7 mouse cellular contexts compared by ENCODE assay signal in the genomic region with DNA sequence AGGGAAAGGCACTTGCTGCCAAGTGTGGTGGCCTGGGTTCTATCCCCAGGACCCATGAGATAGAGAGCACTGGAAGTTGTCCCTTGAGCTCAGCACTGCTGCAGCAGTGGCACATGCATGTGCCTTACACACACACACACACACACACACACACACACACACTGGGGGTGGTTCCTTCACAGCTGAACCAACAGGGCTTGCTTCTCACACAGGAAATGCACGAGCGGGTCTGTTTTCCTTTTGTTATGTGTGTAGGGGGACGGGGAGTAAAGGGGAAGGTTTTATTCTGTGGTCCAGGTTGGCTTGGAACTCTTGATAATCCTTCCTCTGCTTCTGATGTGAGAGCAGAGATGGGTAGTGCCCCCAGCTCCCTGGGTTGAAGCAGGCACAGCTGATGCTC. TPM values are rescaled to one million over a fixed set of nuclear protein-coding genes. Genes with fewer than 3 reads are reported as not detected.
DNase-seq lines count a peak whose midpoint lies in the region; ATAC-seq lines count a peak whose summit lies in the region.

No protein-coding gene starts in this region.

- H3K27me3 ChIP-seq in lung, embryonic 16.5 days (ENCODE audit: control insufficient read depth, insufficient read depth, low read depth, low read length), result no peaks in the 10 kb centered on the region
- H3K27me3 ChIP-seq in embryonic facial prominence, embryonic 15.5 days, result no peaks in the 10 kb centered on the region
- no peaks in the 10 kb centered on the region for H3K27me3 ChIP-seq in liver, embryonic 13.5 days
- no peaks in the 10 kb centered on the region for H3K27me3 ChIP-seq in midbrain, embryonic 15.5 days (replicated peaks)

- H3K36me3 ChIP-seq in lung, embryonic 16.5 days (ENCODE audit: control insufficient read depth, insufficient read depth, low read length), result peaks cover 4% of the 10 kb centered on the region; the same call in 1 of the 2 replicates
- peaks cover 16% of the 10 kb centered on the region; the same call in 1 of the 2 replicates for H3K36me3 ChIP-seq in embryonic facial prominence, embryonic 15.5 days
- H3K36me3 ChIP-seq in liver, embryonic 13.5 days, result peaks cover 38% of the 10 kb centered on the region
- 0 out of 2 replicates have a peak, but pooled peaks cover 2% of the 10 kb centered on the region for H3K36me3 ChIP-seq in midbrain, embryonic 15.5 days (replicated peaks)

- ATAC-seq in lung, embryonic 16.5 days (ENCODE audit: low read depth), result no peak
- ATAC-seq in embryonic facial prominence, embryonic 15.5 days (ENCODE audit: insufficient number of reproducible peaks, low FRiP score, low TSS enrichment, low read depth), result no peak
- ATAC-seq in liver, embryonic 13.5 days (ENCODE audit: low read depth), result no peak
- no peak for ATAC-seq in midbrain, embryonic 15.5 days (replicated peaks)
- ATAC-seq in cerebellum, adult (ENCODE audit: insufficient number of reproducible peaks, low FRiP score, low TSS enrichment), result no peak

- peak overlapping the region; percentile 99 for H3K27ac ChIP-seq in lung, embryonic 16.5 days (ENCODE audit: low read length)
- peak overlapping the region; percentile 95 for H3K27ac ChIP-seq in embryonic facial prominence, embryonic 15.5 days (replicated peaks)
- H3K27ac ChIP-seq in liver, embryonic 13.5 days, result peak overlapping the region; percentile 99
- no peak overlapping the region for H3K27ac ChIP-seq in midbrain, embryonic 15.5 days

- no peaks in the 10 kb centered on the region for H3K9me3 ChIP-seq in lung, embryonic 16.5 days (ENCODE audit: control insufficient read depth, low read length)
- no peaks in the 10 kb centered on the region for H3K9me3 ChIP-seq in embryonic facial prominence, embryonic 15.5 days (replicated peaks)
- H3K9me3 ChIP-seq in liver, embryonic 13.5 days (replicated peaks), result no peaks in the 10 kb centered on the region
- no peaks in the 10 kb centered on the region for H3K9me3 ChIP-seq in midbrain, embryonic 15.5 days

- peaks cover 61% of the 10 kb centered on the region for H3K4me1 ChIP-seq in lung, embryonic 16.5 days (replicated peaks; ENCODE audit: control insufficient read depth, insufficient read depth, low read length)
- H3K4me1 ChIP-seq in embryonic facial prominence, embryonic 15.5 days, result peaks cover 65% of the 10 kb centered on the region
- peaks cover 94% of the 10 kb centered on the region for H3K4me1 ChIP-seq in liver, embryonic 13.5 days (replicated peaks)
- 0 out of 2 replicates have a peak, but pooled peaks cover 5% of the 10 kb centered on the region for H3K4me1 ChIP-seq in midbrain, embryonic 15.5 days

- WGBS in lung, embryonic 16.5 days, result 24% methylated on average over 3 of the region's 3 CpGs
- 29% methylated on average over 3 of the region's 3 CpGs for WGBS in embryonic facial prominence, embryonic 15.5 days
- WGBS in liver, embryonic 13.5 days (ENCODE audit: insufficient replicate concordance), result 36% methylated on average over 3 of the region's 3 CpGs
- WGBS in midbrain, embryonic 15.5 days, result 42% methylated on average over 3 of the region's 3 CpGs

- no peak for DNase-seq in lung, postnatal 4 days
- no peak for DNase-seq in liver, embryonic 13.5 days
- DNase-seq in thymus, postnatal 25 days, result peak; percentile 76

- no peak overlapping the region for H3K4me2 ChIP-seq in lung, embryonic 16.5 days (ENCODE audit: low read depth, low read length)
- H3K4me2 ChIP-seq in embryonic facial prominence, embryonic 15.5 days (replicated peaks), result no peak overlapping the region
- peak overlapping the region; percentile 83 for H3K4me2 ChIP-seq in liver, embryonic 13.5 days
- no peak overlapping the region for H3K4me2 ChIP-seq in midbrain, embryonic 15.5 days

- H3K9ac ChIP-seq in lung, embryonic 16.5 days (ENCODE audit: low read length), result no peak overlapping the region
- H3K9ac ChIP-seq in embryonic facial prominence, embryonic 15.5 days, result no peak overlapping the region
- H3K9ac ChIP-seq in liver, embryonic 13.5 days, result peak overlapping the region; percentile 87
- no peak overlapping the region for H3K9ac ChIP-seq in midbrain, embryonic 15.5 days

- no peak overlapping the region for H3K4me3 ChIP-seq in lung, embryonic 16.5 days (ENCODE audit: low read length)
- H3K4me3 ChIP-seq in embryonic facial prominence, embryonic 15.5 days (replicated peaks), result no peak overlapping the region
- no peak overlapping the region for H3K4me3 ChIP-seq in liver, embryonic 13.5 days (replicated peaks)
- H3K4me3 ChIP-seq in midbrain, embryonic 15.5 days, result no peak overlapping the region

RNA-seq across cellular contexts. Expression of a gene that starts 13.9 kb away (rescaled TPM):
- polyA plus RNA-seq in lung, embryonic 16.5 days (2015; fragmentation: Nextera tagmentation; extraction: Ambion mirVana), result 23.1 and 31.7 TPM in 2 replicates
- polyA plus RNA-seq in embryonic facial prominence, embryonic 15.5 days (2015; fragmentation: Nextera tagmentation; extraction: Ambion mirVana), result 51.8 and 55.4 TPM in 2 replicates
- 31.8 and 33.3 TPM in 2 replicates for polyA plus RNA-seq in liver, embryonic 13.5 days (2015; fragmentation: Nextera tagmentation; extraction: Ambion mirVana)
- polyA plus RNA-seq in midbrain, embryonic 15.5 days (2015; fragmentation: Nextera tagmentation; extraction: Ambion mirVana), result 47.8 and 47.9 TPM in 2 replicates

RNA-seq across cellular contexts. Expression of a gene that starts 15.3 kb away (rescaled TPM):
- polyA plus RNA-seq in lung, embryonic 16.5 days (2015; fragmentation: Nextera tagmentation; extraction: Ambion mirVana), result 4.4 and 5.5 TPM in 2 replicates
- 3.8 and 4.2 TPM in 2 replicates for polyA plus RNA-seq in embryonic facial prominence, embryonic 15.5 days (2015; fragmentation: Nextera tagmentation; extraction: Ambion mirVana)
- 0.37 and 0.83 TPM in 2 replicates for polyA plus RNA-seq in liver, embryonic 13.5 days (2015; fragmentation: Nextera tagmentation; extraction: Ambion mirVana)
- 1.0 TPM in 2 replicates for polyA plus RNA-seq in midbrain, embryonic 15.5 days (2015; fragmentation: Nextera tagmentation; extraction: Ambion mirVana)

RNA-seq across cellular contexts. Expression of a gene that starts 47.7 kb away (rescaled TPM):
- 61.6 and 65.0 TPM in 2 replicates for polyA plus RNA-seq in lung, embryonic 16.5 days (2015; fragmentation: Nextera tagmentation; extraction: Ambion mirVana)
- polyA plus RNA-seq in embryonic facial prominence, embryonic 15.5 days (2015; fragmentation: Nextera tagmentation; extraction: Ambion mirVana), result 74.8 and 77.9 TPM in 2 replicates
- 33.4 and 36.8 TPM in 2 replicates for polyA plus RNA-seq in liver, embryonic 13.5 days (2015; fragmentation: Nextera tagmentation; extraction: Ambion mirVana)
- polyA plus RNA-seq in midbrain, embryonic 15.5 days (2015; fragmentation: Nextera tagmentation; extraction: Ambion mirVana), result 123 and 133 TPM in 2 replicates
